Mouse (Mus musculus): ENCODE data around the gene Rtl10. TPM values are rescaled to one million over a fixed set of nuclear protein-coding genes. Genes with fewer than 3 reads are reported as not detected.

The Rtl10 gene
- polyA plus RNA-seq, 1 experiment from 2014 or later = 1.7 TPM

DNA sequence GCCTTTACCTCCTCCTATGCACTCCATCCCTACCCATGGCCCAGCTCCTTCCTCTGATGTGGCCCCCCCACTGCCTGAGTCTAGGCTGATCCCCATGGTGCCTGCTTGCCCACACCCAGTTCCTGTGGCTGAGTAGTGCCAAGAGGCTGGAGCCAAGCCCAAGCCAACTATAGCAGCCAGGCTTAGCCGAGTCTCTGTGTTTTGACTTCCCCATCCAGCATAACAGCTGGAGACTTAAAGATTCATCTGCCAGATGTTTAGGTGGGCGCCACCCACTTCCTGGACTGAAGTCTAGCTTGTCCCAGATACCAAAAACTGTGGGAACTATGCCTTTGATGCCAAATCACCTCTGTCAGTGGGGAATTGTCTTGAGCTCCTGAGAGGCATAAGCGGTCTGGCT lies 34.4 kb upstream of the Rtl10 start:
- Histone ChIP-seq H3K27me3 (replicated peaks) (no peaks in the 10 kb centered on the region), H3K9me3 (replicated peaks) (no peaks in the 10 kb centered on the region), H3K27ac (no peak overlapping the region), H3K9ac (no peak overlapping the region), H3K4me1 (peaks cover 29% of the 10 kb centered on the region), H3K4me3 (no peak overlapping the region), H3K4me2 (no peak overlapping the region), H3K36me3 (peaks cover 99% of the 10 kb centered on the region)
- 51% methylated on average over 3 of the region's 3 CpGs for WGBS (ENCODE audit: insufficient replicate concordance)
- ATAC-seq = no peak

DNA sequence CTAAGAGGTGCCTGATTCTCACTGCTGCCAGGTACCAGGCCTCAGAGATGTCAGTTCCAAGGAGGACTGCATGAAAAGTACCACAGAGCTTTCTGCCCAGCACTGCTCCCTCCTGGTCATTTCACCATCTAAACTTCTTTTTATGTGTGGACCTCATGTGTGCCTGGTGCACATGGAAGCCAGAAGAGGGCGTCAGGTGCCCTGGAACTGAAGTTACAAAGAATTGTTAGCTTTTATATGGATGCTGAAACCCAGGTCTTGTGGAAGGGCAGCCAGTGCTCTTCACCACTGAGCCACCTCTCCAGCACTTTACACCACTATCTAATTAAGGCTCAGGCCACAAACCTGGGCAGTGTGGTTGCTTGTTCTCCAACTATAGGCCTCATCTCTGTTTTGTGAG lies 27.9 kb upstream of the Rtl10 start:
- WGBS (ENCODE audit: insufficient replicate concordance) = 55% methylated on average over 1 of the region's 1 CpGs
- Histone ChIP-seq H3K9me3 (replicated peaks) (no peaks in the 10 kb centered on the region), H3K4me1 (no peaks in the 10 kb centered on the region), H3K4me3 (no peak overlapping the region), H3K27ac (no peak overlapping the region), H3K36me3 (peaks cover 100% of the 10 kb centered on the region), H3K27me3 (replicated peaks) (no peaks in the 10 kb centered on the region), H3K9ac (no peak overlapping the region), H3K4me2 (no peak overlapping the region)
- ATAC-seq = no peak

GRCm38 (mm10) chr16:18471381-18471955 lies 27.2 kb upstream of the Rtl10 start:
- no peaks in the 10 kb centered on the region for H3K4me1 ChIP-seq
- no peaks in the 10 kb centered on the region for H3K9me3 ChIP-seq (replicated peaks)
- H3K36me3 ChIP-seq = peaks cover 100% of the 10 kb centered on the region
- H3K4me3 ChIP-seq = no peak overlapping the region
- H3K4me2 ChIP-seq = no peak overlapping the region
- no peak overlapping the region for H3K27ac ChIP-seq
- no peaks in the 10 kb centered on the region for H3K27me3 ChIP-seq (replicated peaks)
- 80% methylated on average over 11 of the region's 11 CpGs for WGBS (ENCODE audit: insufficient replicate concordance)
- no peak overlapping the region for H3K9ac ChIP-seq
- ATAC-seq = no peak

GRCm38 (mm10) chr16:18471976-18472375 lies 26.7 kb upstream of the Rtl10 start:
- H3K9ac ChIP-seq = no peak overlapping the region
- no peaks in the 10 kb centered on the region for H3K4me1 ChIP-seq
- H3K9me3 ChIP-seq (replicated peaks) = no peaks in the 10 kb centered on the region
- no peak overlapping the region for H3K4me3 ChIP-seq
- H3K27me3 ChIP-seq (replicated peaks) = no peaks in the 10 kb centered on the region
- H3K27ac ChIP-seq = no peak overlapping the region
- ATAC-seq = no peak
- WGBS (ENCODE audit: insufficient replicate concordance) = 81% methylated on average over 6 of the region's 6 CpGs
- no peak overlapping the region for H3K4me2 ChIP-seq
- H3K36me3 ChIP-seq = peaks cover 100% of the 10 kb centered on the region

DNA sequence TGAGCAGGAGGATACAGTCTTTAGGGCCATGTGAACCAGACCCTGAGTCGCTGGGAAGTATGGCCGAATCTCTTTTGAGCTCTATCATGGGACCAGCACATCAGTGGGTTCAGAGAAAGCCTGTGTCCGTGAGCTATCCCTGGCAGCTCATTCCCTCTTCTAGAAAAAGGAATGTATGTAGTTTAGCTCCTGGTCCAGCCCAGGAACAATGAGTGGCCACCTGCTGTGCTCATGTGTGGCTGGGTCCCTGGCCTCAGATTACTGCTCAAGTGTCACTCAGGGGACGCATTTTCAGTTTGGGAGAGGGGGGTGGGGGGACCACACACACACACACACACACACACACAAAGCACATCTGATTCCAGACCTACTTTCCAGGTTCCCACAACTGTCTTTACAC lies 26.3 kb upstream of the Rtl10 start:
- no peak overlapping the region for H3K4me3 ChIP-seq
- no peaks in the 10 kb centered on the region for H3K4me1 ChIP-seq
- no peak overlapping the region for H3K4me2 ChIP-seq
- H3K36me3 ChIP-seq = peaks cover 100% of the 10 kb centered on the region
- no peaks in the 10 kb centered on the region for H3K9me3 ChIP-seq (replicated peaks)
- no peak overlapping the region for H3K27ac ChIP-seq
- no peak overlapping the region for H3K9ac ChIP-seq
- H3K27me3 ChIP-seq (replicated peaks) = no peaks in the 10 kb centered on the region
- ATAC-seq = no peak
- 84% methylated on average over 4 of the region's 4 CpGs for WGBS (ENCODE audit: insufficient replicate concordance)

DNA sequence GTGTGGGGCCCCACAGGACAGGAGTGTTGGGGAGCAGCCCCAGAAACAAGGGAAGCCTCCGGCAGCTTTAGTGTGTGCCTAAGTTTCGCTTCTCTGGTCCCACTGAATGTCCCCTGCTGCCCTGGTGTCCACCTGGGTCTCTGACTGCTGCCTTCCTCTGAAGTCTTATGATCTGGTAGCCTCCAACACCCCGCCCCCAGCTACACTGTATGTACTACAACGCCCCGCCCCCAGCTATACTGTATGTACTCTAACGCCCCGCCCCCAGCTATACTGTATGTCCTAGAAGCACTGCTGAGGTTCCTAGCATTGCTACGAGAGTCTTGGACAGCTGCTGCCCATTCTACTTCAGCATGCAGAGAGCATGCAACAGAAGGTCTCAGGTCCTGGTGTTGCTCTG lies 25.7 kb upstream of the Rtl10 start:
- peaks cover 100% of the 10 kb centered on the region for H3K36me3 ChIP-seq
- H3K9me3 ChIP-seq (replicated peaks) = no peaks in the 10 kb centered on the region
- WGBS (ENCODE audit: insufficient replicate concordance) = 91% methylated on average over 8 of the region's 8 CpGs
- no peak for ATAC-seq
- H3K27ac ChIP-seq = no peak overlapping the region
- no peak overlapping the region for H3K4me2 ChIP-seq
- no peaks in the 10 kb centered on the region for H3K4me1 ChIP-seq
- H3K9ac ChIP-seq = no peak overlapping the region
- no peaks in the 10 kb centered on the region for H3K27me3 ChIP-seq (replicated peaks)
- no peak overlapping the region for H3K4me3 ChIP-seq

GRCm38 (mm10) chr16:18474021-18474420 lies 24.7 kb upstream of the Rtl10 start:
- Histone ChIP-seq H3K9ac (no peak overlapping the region), H3K4me2 (no peak overlapping the region), H3K4me3 (no peak overlapping the region), H3K27ac (no peak overlapping the region), H3K36me3 (peaks cover 100% of the 10 kb centered on the region), H3K27me3 (replicated peaks) (no peaks in the 10 kb centered on the region), H3K4me1 (no peaks in the 10 kb centered on the region), H3K9me3 (replicated peaks) (no peaks in the 10 kb centered on the region)
- WGBS (ENCODE audit: insufficient replicate concordance) = 91% methylated on average over 2 of the region's 2 CpGs
- ATAC-seq = no peak

GRCm38 (mm10) chr16:18477996-18478395 lies 20.7 kb upstream of the Rtl10 start:
- Histone ChIP-seq H3K9ac (no peak overlapping the region), H3K27ac (no peak overlapping the region), H3K4me3 (no peak overlapping the region), H3K4me1 (peaks cover 14% of the 10 kb centered on the region), H3K4me2 (no peak overlapping the region), H3K9me3 (replicated peaks) (no peaks in the 10 kb centered on the region), H3K27me3 (replicated peaks) (no peaks in the 10 kb centered on the region), H3K36me3 (peaks cover 97% of the 10 kb centered on the region)
- WGBS (ENCODE audit: insufficient replicate concordance) = 64% methylated on average over 6 of the region's 6 CpGs
- no peak for ATAC-seq

DNA sequence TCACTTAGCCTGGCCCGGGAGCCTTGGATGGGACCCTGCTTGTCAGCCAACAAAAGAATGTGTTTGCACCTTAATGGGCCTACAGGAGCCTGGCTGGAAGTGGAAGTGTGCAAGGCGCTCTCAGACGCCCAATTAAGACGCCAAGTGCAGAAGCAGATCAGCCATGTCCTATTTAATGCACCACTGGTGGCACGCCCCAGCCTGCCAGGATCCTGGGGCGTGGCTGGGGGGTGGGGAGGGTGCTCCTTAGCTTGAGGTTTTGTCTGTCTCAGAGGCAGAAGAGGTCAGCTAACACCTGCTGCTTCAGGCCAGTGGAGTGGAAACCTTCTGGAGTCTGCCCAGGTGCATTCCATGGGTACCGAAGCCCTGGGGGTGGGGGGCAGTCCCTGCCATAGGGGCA lies 19.0 kb upstream of the Rtl10 start:
- Histone ChIP-seq H3K4me3 (no peak overlapping the region), H3K36me3 (peaks cover 91% of the 10 kb centered on the region), H3K4me2 (no peak overlapping the region), H3K4me1 (peaks cover 14% of the 10 kb centered on the region), H3K27me3 (replicated peaks) (no peaks in the 10 kb centered on the region), H3K9ac (no peak overlapping the region), H3K27ac (no peak overlapping the region), H3K9me3 (replicated peaks) (no peaks in the 10 kb centered on the region)
- WGBS (ENCODE audit: insufficient replicate concordance) = 73% methylated on average over 7 of the region's 7 CpGs
- ATAC-seq = no peak

- Histone ChIP-seq H3K4me3 (no peak overlapping the region), H3K27ac (no peak overlapping the region), H3K4me2 (no peak overlapping the region), H3K27me3 (replicated peaks) (no peaks in the 10 kb centered on the region), H3K36me3 (peaks cover 89% of the 10 kb centered on the region), H3K9me3 (replicated peaks) (no peaks in the 10 kb centered on the region), H3K9ac (no peak overlapping the region), H3K4me1 (peaks cover 14% of the 10 kb centered on the region)
- 75% methylated on average over 4 of the region's 4 CpGs for WGBS (ENCODE audit: insufficient replicate concordance)
- ATAC-seq = no peak
Observed at GRCm38 (mm10) chr16:18480933-18481485, 17.7 kb upstream of the Rtl10 start.

DNA sequence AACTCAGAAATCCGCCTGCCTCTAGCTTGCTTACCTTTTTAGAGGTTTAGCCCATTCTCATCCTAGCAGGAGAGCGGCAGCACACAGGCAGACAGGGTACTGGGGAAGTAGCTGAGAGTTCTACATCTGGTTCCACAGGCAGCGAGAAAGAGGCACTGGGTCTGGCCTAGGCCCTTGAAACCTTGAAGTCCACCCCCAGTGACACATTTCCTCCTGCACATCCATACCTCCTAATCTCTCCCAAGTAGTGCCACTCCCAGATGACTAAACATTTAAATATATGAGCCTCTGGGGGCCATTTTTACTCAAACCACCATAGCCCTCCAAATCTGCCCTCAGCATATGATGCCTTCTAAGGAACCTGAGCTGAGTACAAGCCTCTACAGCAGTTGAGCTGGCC lies 16.3 kb upstream of the Rtl10 start:
- no peak overlapping the region for H3K4me3 ChIP-seq
- H3K9me3 ChIP-seq (replicated peaks) = no peaks in the 10 kb centered on the region
- no peak for ATAC-seq
- peaks cover 82% of the 10 kb centered on the region for H3K36me3 ChIP-seq
- H3K27ac ChIP-seq = peak overlapping the region; percentile 1; the same call in 1 of the 2 replicates
- H3K4me1 ChIP-seq = peaks cover 14% of the 10 kb centered on the region
- no peak overlapping the region for H3K4me2 ChIP-seq
- no peaks in the 10 kb centered on the region for H3K27me3 ChIP-seq (replicated peaks)
- 79% methylated on average over 3 of the region's 3 CpGs for WGBS (ENCODE audit: insufficient replicate concordance)
- no peak overlapping the region for H3K9ac ChIP-seq

- no peaks in the 10 kb centered on the region for H3K9me3 ChIP-seq (replicated peaks)
- H3K4me3 ChIP-seq = no peak overlapping the region
- H3K27me3 ChIP-seq (replicated peaks) = no peaks in the 10 kb centered on the region
- peaks cover 14% of the 10 kb centered on the region for H3K4me1 ChIP-seq
- no peak for ATAC-seq
- H3K9ac ChIP-seq = no peak overlapping the region
- peaks cover 68% of the 10 kb centered on the region for H3K36me3 ChIP-seq
- H3K27ac ChIP-seq = no peak overlapping the region
- 76% methylated on average over 5 of the region's 5 CpGs for WGBS (ENCODE audit: insufficient replicate concordance)
- no peak overlapping the region for H3K4me2 ChIP-seq
Observed at GRCm38 (mm10) chr16:18483839-18484238, 14.9 kb upstream of the Rtl10 start.

GRCm38 (mm10) chr16:18484386-18484785 lies 14.3 kb upstream of the Rtl10 start:
- Histone ChIP-seq H3K27me3 (replicated peaks) (no peaks in the 10 kb centered on the region), H3K27ac (no peak overlapping the region), H3K4me1 (peaks cover 14% of the 10 kb centered on the region), H3K9me3 (replicated peaks) (no peaks in the 10 kb centered on the region), H3K4me3 (no peak overlapping the region), H3K4me2 (no peak overlapping the region), H3K9ac (no peak overlapping the region), H3K36me3 (peaks cover 63% of the 10 kb centered on the region)
- 66% methylated on average over 4 of the region's 4 CpGs for WGBS (ENCODE audit: insufficient replicate concordance)
- ATAC-seq = no peak
